Mouse (Mus musculus) adrenal gland, postnatal 14 days (tissue): Measurements from ENCODE around the gene C1qtnf7. TPM values are rescaled to one million over a fixed set of nuclear protein-coding genes. Genes with fewer than 3 reads are reported as not detected.

Experiments
- DNase-seq: peaks from one replicate; pipeline ENCODE4 v3.0.0; 2021; ENCODE audit warnings: mixed read lengths
- total RNA-seq: library from RNA; stranded (reverse); gene quantifications from 2 replicates; pipeline ENCODE4 v1.2.3, GENCODE M21; 2021

The C1qtnf7 gene
- total RNA-seq, 1 experiment from 2014 or later, result 5.9 TPM

- DNase-seq, result no peak
These were observed 106.4 kb downstream of the C1qtnf7 start for GRCm38 (mm10) chr5:43621575-43622299.

- no peak for DNase-seq
These were observed 110.1 kb downstream of the C1qtnf7 start for GRCm38 (mm10) chr5:43625407-43625806.

GRCm38 (mm10) chr5:43634071-43634601, 118.8 kb downstream of the C1qtnf7 start:
- no peak for DNase-seq

GRCm38 (mm10) chr5:43634602-43635081, 119.3 kb downstream of the C1qtnf7 start:
- DNase-seq, result no peak

GRCm38 (mm10) chr5:43645020-43645419, 129.7 kb downstream of the C1qtnf7 start:
- no peak for DNase-seq

GRCm38 (mm10) chr5:43647098-43647774, 131.9 kb downstream of the C1qtnf7 start:
- DNase-seq, result no peak

GRCm38 (mm10) chr5:43661498-43661897, 146.2 kb downstream of the C1qtnf7 start:
- DNase-seq, result no peak

- peak; percentile 66 for DNase-seq
These were observed 146.9 kb downstream of the C1qtnf7 start, which contains the start of gene Cc2d2a for GRCm38 (mm10) chr5:43661997-43662961. Cc2d2a (plus strand) TSS chr5:43662346.

GRCm38 (mm10) chr5:43663531-43663930, 148.2 kb downstream of the C1qtnf7 start:
- no peak for DNase-seq

- DNase-seq, result peak; percentile 32
These were observed 149.8 kb downstream of the C1qtnf7 start for GRCm38 (mm10) chr5:43665144-43665543.

Other genes with a start within 250 kb of the C1qtnf7 start
- gene Cc2d2a, start 146.8 kb downstream of the C1qtnf7 start, total RNA-seq, result 13.9 and 16.3 TPM in 2 replicates